Mouse (Mus musculus): ENCODE measurements around the gene Rora. TPM values are rescaled to one million over a fixed set of nuclear protein-coding genes. Genes with fewer than 3 reads are reported as not detected.

The Rora gene
- total RNA-seq, 2 experiments from 2014 or later: 78.4 to 79.1 TPM

- no peak for DNase-seq (ENCODE audit: extremely low spot score in 1 of 2, low spot score in 2 of 2)
- TF ChIP-seq CTCF (IDR thresholded peaks at IDR 0.05): no peak
- H3K27ac ChIP-seq: peak overlapping the region; percentile 47; the same call in 1 of the 2 replicates
- intact Hi-C loops (cut with DNase I): no loop called here
- H3K4me3 ChIP-seq: no peak overlapping the region
Measured at GRCm38 (mm10) chr9:68827441-68827840, 173.9 kb downstream of the Rora start.

GRCm38 (mm10) chr9:68829903-68830302, 176.3 kb downstream of the Rora start:
- Histone ChIP-seq H3K4me3 (no peak overlapping the region), H3K27ac (no peak overlapping the region)
- TF ChIP-seq CTCF (IDR thresholded peaks at IDR 0.05): peak; percentile 65
- intact Hi-C loops (cut with DNase I): loop anchor here (5.0 kb wide), 1 partner anchor 467 kb away; no protein-coding TSS in a partner anchor
- peak; percentile 16 to 34 for DNase-seq (ENCODE audit: extremely low spot score in 1 of 2, low spot score in 2 of 2)

GRCm38 (mm10) chr9:68833323-68833722, 179.7 kb downstream of the Rora start:
- Histone ChIP-seq H3K4me3 (no peak overlapping the region), H3K27ac (no peak overlapping the region)
- intact Hi-C loops (cut with DNase I): loop anchor here (5.0 kb wide), 1 partner anchor 464 kb away; no protein-coding TSS in a partner anchor
- TF ChIP-seq CTCF (IDR thresholded peaks at IDR 0.05): no peak
- no peak for DNase-seq (ENCODE audit: extremely low spot score in 1 of 2, low spot score in 2 of 2)

- DNase-seq (ENCODE audit: extremely low spot score in 1 of 2, low spot score in 2 of 2): no peak
- Histone ChIP-seq H3K4me3 (no peak overlapping the region), H3K27ac (no peak overlapping the region)
- intact Hi-C loops (cut with DNase I): no loop called here
- no peak for TF ChIP-seq CTCF (IDR thresholded peaks at IDR 0.05)
Measured at GRCm38 (mm10) chr9:68835037-68835649, 181.6 kb downstream of the Rora start.

GRCm38 (mm10) chr9:68842134-68842892, 188.7 kb downstream of the Rora start:
- DNase-seq (ENCODE audit: extremely low spot score in 1 of 2, low spot score in 2 of 2): no peak
- TF ChIP-seq CTCF (IDR thresholded peaks at IDR 0.05): no peak
- intact Hi-C loops (cut with DNase I): no loop called here
- H3K4me3 ChIP-seq: no peak overlapping the region
- no peak overlapping the region for H3K27ac ChIP-seq

GRCm38 (mm10) chr9:68845556-68845955, 192.0 kb downstream of the Rora start:
- intact Hi-C loops (cut with DNase I): no loop called here
- Histone ChIP-seq H3K27ac (no peak overlapping the region), H3K4me3 (no peak overlapping the region)
- no peak for TF ChIP-seq CTCF (IDR thresholded peaks at IDR 0.05)
- no peak for DNase-seq (ENCODE audit: extremely low spot score in 1 of 2, low spot score in 2 of 2)

- TF ChIP-seq CTCF (IDR thresholded peaks at IDR 0.05): no peak
- no peak for DNase-seq (ENCODE audit: extremely low spot score in 1 of 2, low spot score in 2 of 2)
- no peak overlapping the region for H3K27ac ChIP-seq
- intact Hi-C loops (cut with DNase I): no loop called here
- no peak overlapping the region for H3K4me3 ChIP-seq
Measured at GRCm38 (mm10) chr9:68850321-68850720, 196.7 kb downstream of the Rora start.

GRCm38 (mm10) chr9:68852201-68852600, 198.6 kb downstream of the Rora start:
- DNase-seq (ENCODE audit: extremely low spot score in 1 of 2, low spot score in 2 of 2): no peak
- Histone ChIP-seq H3K27ac (no peak overlapping the region), H3K4me3 (no peak overlapping the region)
- TF ChIP-seq CTCF (IDR thresholded peaks at IDR 0.05): no peak
- intact Hi-C loops (cut with DNase I): no loop called here

GRCm38 (mm10) chr9:68852934-68853333, 199.3 kb downstream of the Rora start:
- no peak for DNase-seq (ENCODE audit: extremely low spot score in 1 of 2, low spot score in 2 of 2)
- Histone ChIP-seq H3K4me3 (no peak overlapping the region), H3K27ac (no peak overlapping the region)
- no peak for TF ChIP-seq CTCF (IDR thresholded peaks at IDR 0.05)
- intact Hi-C loops (cut with DNase I): no loop called here

GRCm38 (mm10) chr9:68859500-68859899, 205.9 kb downstream of the Rora start:
- intact Hi-C loops (cut with DNase I): no loop called here
- DNase-seq (ENCODE audit: extremely low spot score in 1 of 2, low spot score in 2 of 2): no peak
- Histone ChIP-seq H3K27ac (no peak overlapping the region), H3K4me3 (no peak overlapping the region)
- no peak for TF ChIP-seq CTCF (IDR thresholded peaks at IDR 0.05)

GRCm38 (mm10) chr9:68866317-68866716, 212.7 kb downstream of the Rora start:
- TF ChIP-seq CTCF (IDR thresholded peaks at IDR 0.05): no peak
- no peak overlapping the region for H3K4me3 ChIP-seq
- peak; percentile 21 to 46 for DNase-seq (ENCODE audit: extremely low spot score in 1 of 2, low spot score in 2 of 2)
- intact Hi-C loops (cut with DNase I): loop anchor here (1.0 to 10.0 kb wide), 3 partner anchors 46 to 212 kb away; partner anchors contain the start of gene Rora
- H3K27ac ChIP-seq: no peak overlapping the region

- no peak for TF ChIP-seq CTCF (IDR thresholded peaks at IDR 0.05)
Measured at GRCm38 (mm10) chr9:68873838-68874237, 220.3 kb downstream of the Rora start.

More at GRCm38 (mm10) chr9:68873838-68874237, 220.3 kb downstream of the Rora start:
- H3K27ac ChIP-seq: no peak overlapping the region
- intact Hi-C loops (cut with DNase I): no loop called here
- H3K4me3 ChIP-seq: no peak overlapping the region
- DNase-seq (ENCODE audit: extremely low spot score in 1 of 2, low spot score in 2 of 2): no peak

All from left cerebral cortex, adult 2 months (tissue).